Mouse (Mus musculus) liver, embryonic 16.5 days (tissue): Measurements from ENCODE around the gene Rpl23a. TPM values are rescaled to one million over a fixed set of nuclear protein-coding genes. Genes with fewer than 3 reads are reported as not detected.
"Not testable (repeated sequence)": the region's sequence is repeated elsewhere in the genome, so short reads cannot be mapped to it uniquely, and the experiment has no call there.

Experiments used
- ATAC-seq: fragments of 200-750 bp; cut with Nextera tagmentation; 2 replicates; pipeline ENCODE4 v1.8.0; 2017; ENCODE audit warnings: low read depth, mild to moderate bottlenecking, moderate number of reproducible peaks, moderate library complexity
- H3K27ac ChIP-seq: fragments of 300-500 bp; sonication (generic); 2 replicates; pipeline ENCODE4 v1.5.1; 2014; ENCODE audit warnings: mild to moderate bottlenecking, low read length
- H3K27me3 ChIP-seq: fragments of 300-500 bp; sonication (generic); 2 replicates; pipeline ENCODE4 v1.6.1; 2014; ENCODE audit warnings: low read depth, low read length, mixed read lengths; ENCODE audit not compliant: control insufficient read depth, insufficient read depth
- H3K36me3 ChIP-seq: fragments of 300-500 bp; sonication (generic); 2 replicates; pipeline ENCODE4 v1.6.1; 2014; ENCODE audit warnings: mild to moderate bottlenecking; ENCODE audit not compliant: control insufficient read depth, insufficient read depth
- H3K4me1 ChIP-seq: fragments of 300-500 bp; sonication (generic); 2 replicates; pipeline ENCODE4 v1.6.1; 2014; ENCODE audit warnings: low read depth, low read length, mixed read lengths; ENCODE audit not compliant: control insufficient read depth
- H3K4me2 ChIP-seq: fragments of 300-500 bp; sonication (generic); 2 replicates; pipeline ENCODE4 v1.6.1; 2014; ENCODE audit warnings: low read depth, low read length, mixed read lengths
- H3K4me3 ChIP-seq: fragments of 300-500 bp; sonication (generic); 2 replicates; pipeline ENCODE4 v1.5.1; 2014; ENCODE audit warnings: low read depth, mild to moderate bottlenecking, low read length
- H3K9ac ChIP-seq: fragments of 300-500 bp; sonication (generic); 2 replicates; pipeline ENCODE4 v1.6.1; 2014; ENCODE audit warnings: low read depth, low read length
- H3K9me3 ChIP-seq: fragments of 300-500 bp; sonication (generic); replicated peaks from 2 replicates; pipeline ENCODE4 v1.6.1; 2016; ENCODE audit warnings: low read length; ENCODE audit not compliant: control insufficient read depth
- WGBS: fragments of 180-500 bp; shearing (Covaris S2); extraction: QIAGEN DNeasy Blood & Tissue Kit; methylation state at CpG from one replicate; pipeline ENCODE4 v1.1.7; 2014; ENCODE audit not compliant: insufficient replicate concordance; 5-methylcytosine and 5-hydroxymethylcytosine counted together
- polyA plus RNA-seq: library from polyadenylated mRNA; unstranded; fragments of >200 nt; fragmentation: Nextera tagmentation; extraction: Ambion mirVana; gene quantifications from 2 replicates; pipeline ENCODE4 v1.2.1, GENCODE M21; 2015

The Rpl23a gene
- polyA plus RNA-seq, 1 experiment from 2014 or later = 609 TPM

GRCm38 (mm10) chr11:78189234-78190040, 6.1 kb upstream of the Rpl23a start:
- Histone ChIP-seq H3K4me1 (peaks cover 5% of the 10 kb centered on the region), H3K36me3 (no peaks in the 10 kb centered on the region), H3K27ac (peak overlapping the region; percentile 61), H3K9ac (peak overlapping the region; percentile 62), H3K4me3 (peak overlapping the region; percentile 59), H3K27me3 (peaks cover 56% of the 10 kb centered on the region), H3K9me3 (no peaks in the 10 kb centered on the region), H3K4me2 (peak overlapping the region; percentile 54)
- peak; percentile 68 for ATAC-seq
- 2% methylated on average over 42 of the region's 42 CpGs for WGBS

GRCm38 (mm10) chr11:78188331-78189233, 5.2 kb upstream of the Rpl23a start, which contains the start of gene Rab34:
Gene Rab34, plus strand, starts transcription at chr11:78188430.
- Histone ChIP-seq H3K36me3 (no peaks in the 10 kb centered on the region), H3K4me3 (peak within 1 kb of the TSS; percentile 59), H3K9me3 (no peaks in the 10 kb centered on the region), H3K27me3 (peaks cover 56% of the 10 kb centered on the region), H3K27ac (peak within 1 kb of the TSS; percentile 61), H3K4me1 (peaks cover 6% of the 10 kb centered on the region), H3K9ac (peak within 1 kb of the TSS; percentile 62), H3K4me2 (peak within 1 kb of the TSS; percentile 54)
- ATAC-seq = peak; percentile 41
- under 1% methylated on average over 79 of the region's 80 CpGs for WGBS

- ATAC-seq, H3K27ac ChIP-seq, H3K4me2 ChIP-seq, H3K9me3 ChIP-seq, H3K9ac ChIP-seq, H3K4me3 ChIP-seq: not testable (repeated sequence)
- WGBS = 84% methylated on average over 6 of the region's 6 CpGs
- H3K4me1 ChIP-seq = peaks cover 32% of the 10 kb centered on the region
- H3K36me3 ChIP-seq = peaks cover 23% of the 10 kb centered on the region
- peaks cover 35% of the 10 kb centered on the region for H3K27me3 ChIP-seq
Measured at GRCm38 (mm10) chr11:78184702-78185101, 1.3 kb upstream of the Rpl23a start.

- H3K27me3 ChIP-seq = peaks cover 28% of the 10 kb centered on the region
- no peak overlapping the region; the same call in 1 of the 2 replicates for H3K27ac ChIP-seq
- peak overlapping the region; percentile 71 for H3K4me2 ChIP-seq
- WGBS = 35% methylated on average over 10 of the region's 10 CpGs
- peaks cover 38% of the 10 kb centered on the region for H3K4me1 ChIP-seq
- H3K9me3 ChIP-seq = no peaks in the 10 kb centered on the region
- no peak for ATAC-seq
- H3K4me3 ChIP-seq = peak overlapping the region; percentile 99
- H3K36me3 ChIP-seq = peaks cover 27% of the 10 kb centered on the region
- peak overlapping the region; percentile 35; the same call in 1 of the 2 replicates for H3K9ac ChIP-seq
Measured at GRCm38 (mm10) chr11:78183884-78184514, 615 bp upstream of the Rpl23a start.

GRCm38 (mm10) chr11:78182450-78182849, 934 bp downstream of the Rpl23a start:
- Histone ChIP-seq H3K9ac (peak overlapping the region; percentile 94), H3K36me3 (peaks cover 27% of the 10 kb centered on the region), H3K27me3 (peaks cover 13% of the 10 kb centered on the region), H3K9me3 (no peaks in the 10 kb centered on the region), H3K4me2 (peak overlapping the region; percentile 71), H3K4me3 (peak overlapping the region; percentile 99), H3K4me1 (peaks cover 38% of the 10 kb centered on the region), H3K27ac (peak overlapping the region; percentile 91)
- under 1% methylated on average over 7 of the region's 7 CpGs for WGBS
- no peak for ATAC-seq

- H3K9ac ChIP-seq = peak overlapping the region; percentile 94
- WGBS = 27% methylated on average over 2 of the region's 2 CpGs
- peak overlapping the region; percentile 91 for H3K27ac ChIP-seq
- H3K9me3 ChIP-seq = no peaks in the 10 kb centered on the region
- H3K4me1 ChIP-seq = peaks cover 38% of the 10 kb centered on the region
- H3K36me3 ChIP-seq = peaks cover 27% of the 10 kb centered on the region
- peak overlapping the region; percentile 71 for H3K4me2 ChIP-seq
- peaks cover 7% of the 10 kb centered on the region for H3K27me3 ChIP-seq
- no peak for ATAC-seq
- H3K4me3 ChIP-seq = peak overlapping the region; percentile 99
Measured at GRCm38 (mm10) chr11:78181830-78182357, 1.5 kb downstream of the Rpl23a start.

GRCm38 (mm10) chr11:78180081-78180761, 3.2 kb downstream of the Rpl23a start:
- 33% methylated on average over 6 of the region's 6 CpGs for WGBS
- Histone ChIP-seq H3K4me1 (peaks cover 46% of the 10 kb centered on the region), H3K36me3 (peaks cover 27% of the 10 kb centered on the region), H3K27ac (peak overlapping the region; percentile 98), H3K9me3 (no peaks in the 10 kb centered on the region), H3K27me3 (no peaks in the 10 kb centered on the region), H3K4me2 (peak overlapping the region; percentile 71), H3K9ac (peak overlapping the region; percentile 95), H3K4me3 (peak overlapping the region; percentile 87)
- ATAC-seq = no peak

GRCm38 (mm10) chr11:78179438-78179999, 3.9 kb downstream of the Rpl23a start:
- peaks cover 27% of the 10 kb centered on the region for H3K36me3 ChIP-seq
- H3K9me3 ChIP-seq = no peaks in the 10 kb centered on the region
- H3K4me3 ChIP-seq = peak overlapping the region; percentile 87
- 11% methylated on average over 8 of the region's 8 CpGs for WGBS
- H3K27ac ChIP-seq = peak overlapping the region; percentile 98
- peaks cover 53% of the 10 kb centered on the region for H3K4me1 ChIP-seq
- H3K27me3 ChIP-seq = no peaks in the 10 kb centered on the region
- no peak for ATAC-seq
- H3K4me2 ChIP-seq = peak overlapping the region; percentile 71
- H3K9ac ChIP-seq = peak overlapping the region; percentile 95
